21 mouse cellular contexts compared by ENCODE assay signal in the genomic region with DNA sequence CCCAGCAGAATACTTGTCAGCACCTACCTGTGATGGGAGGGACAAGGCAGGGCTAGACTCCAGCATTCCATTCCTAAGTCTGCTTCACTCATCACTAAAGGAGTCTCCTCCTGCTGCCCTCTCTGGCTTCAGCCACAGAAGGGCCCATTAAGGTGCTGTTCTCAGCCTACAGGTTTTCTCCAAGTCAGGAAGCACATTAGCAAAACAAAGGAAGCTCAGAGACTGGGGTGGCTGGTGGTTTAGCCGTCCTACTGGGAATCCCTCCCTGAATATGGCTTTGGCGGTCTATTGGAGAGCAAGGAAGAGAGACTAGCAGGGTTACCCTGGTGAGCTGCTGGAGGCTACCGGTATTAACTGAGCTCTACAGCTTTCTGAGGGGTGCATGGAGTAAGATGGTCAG. TPM values are rescaled to one million over a fixed set of nuclear protein-coding genes. Genes with fewer than 3 reads are reported as not detected.
"Had no signal": no experiment of that assay in that cellular context is flagged by ENCODE, and none has a peak within 500 bp of the region (broad histone marks: within the 10 kb centered on the region; RNA-seq: fewer than 3 reads in every experiment).

No protein-coding gene starts in this region.

- H3K9ac ChIP-seq: liver, postnatal 0 days; lung, embryonic 15.5 days; midbrain, embryonic 13.5 days; midbrain, embryonic 15.5 days; neural tube, embryonic 12.5 days had no signal

- H3K4me3 ChIP-seq: lung, embryonic 15.5 days; megakaryocyte, embryonic 14.5 days; midbrain, embryonic 13.5 days; midbrain, embryonic 15.5 days; neural tube, embryonic 12.5 days had no signal

- H3K27me3 ChIP-seq: lung, embryonic 15.5 days; midbrain, embryonic 13.5 days; midbrain, embryonic 15.5 days; neural tube, embryonic 12.5 days had no signal

- H3K27ac ChIP-seq: lung, embryonic 15.5 days; macrophage; midbrain, embryonic 13.5 days; midbrain, embryonic 15.5 days; neural tube, embryonic 12.5 days had no signal

- H3K4me1 ChIP-seq: lung, embryonic 15.5 days; megakaryocyte, embryonic 14.5 days; neural tube, embryonic 12.5 days had no signal

- H3K36me3 ChIP-seq: lung, embryonic 15.5 days; midbrain, embryonic 13.5 days; midbrain, embryonic 15.5 days; neural tube, embryonic 12.5 days had no signal

- H3K9me3 ChIP-seq: lung, embryonic 15.5 days; midbrain, embryonic 15.5 days; neural tube, embryonic 12.5 days had no signal

- DNase-seq: liver, postnatal 0 days; lung, adult 2 months; lung, postnatal 14 days; lung, postnatal 36 days; right cerebral cortex, postnatal 14 days; right cerebral cortex, postnatal 4 days; spleen, adult 18-20 months; thymus, adult 18-20 months; thymus, postnatal 14 days; thymus, postnatal 36 days had no signal

RNA-seq across cellular contexts. Expression of gene Slc35f3, which starts 59.6 kb away (rescaled TPM):
- total RNA-seq: megakaryocyte progenitor cell, adult 5-6 weeks; monocyte, adult 5-6 weeks; neutrophil, adult 5-6 weeks had no signal
- polyA plus RNA-seq: liver, postnatal 0 days; macrophage; midbrain, embryonic 11.5 days; small intestine, adult 2 months had no signal
